Mouse (Mus musculus): ENCODE measurements at regions not wholly inside any gene's neighbourhood (a gene's known extent, or its start where the extent isn't known, plus 50 kb on each side); places are given as distances from the start of the nearest gene placed in this dataset.

DNA sequence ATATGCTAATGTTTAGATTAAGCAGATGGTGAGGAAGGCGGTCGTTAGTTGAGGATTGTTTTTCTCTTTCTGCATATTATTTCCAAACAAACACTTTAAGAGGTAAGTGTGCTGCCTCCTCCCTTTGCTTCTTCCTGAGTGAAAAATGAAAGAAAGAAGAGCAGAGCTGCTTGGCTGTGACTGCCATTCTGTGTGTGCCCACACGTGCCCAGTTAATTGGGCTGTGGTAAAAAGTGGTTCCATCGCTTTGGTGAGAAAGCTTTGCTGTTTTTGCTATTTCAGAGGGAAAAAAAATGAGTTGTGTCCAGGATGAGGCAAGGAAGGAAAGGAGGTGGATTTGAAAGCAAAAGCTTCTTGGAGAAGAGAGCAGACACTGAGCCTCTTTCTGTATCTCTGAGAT is 360.9 kb upstream of the Pkn2 start:
- DNase-seq (ENCODE audit: extremely low read depth, low read depth, low spot score): no peak

DNA sequence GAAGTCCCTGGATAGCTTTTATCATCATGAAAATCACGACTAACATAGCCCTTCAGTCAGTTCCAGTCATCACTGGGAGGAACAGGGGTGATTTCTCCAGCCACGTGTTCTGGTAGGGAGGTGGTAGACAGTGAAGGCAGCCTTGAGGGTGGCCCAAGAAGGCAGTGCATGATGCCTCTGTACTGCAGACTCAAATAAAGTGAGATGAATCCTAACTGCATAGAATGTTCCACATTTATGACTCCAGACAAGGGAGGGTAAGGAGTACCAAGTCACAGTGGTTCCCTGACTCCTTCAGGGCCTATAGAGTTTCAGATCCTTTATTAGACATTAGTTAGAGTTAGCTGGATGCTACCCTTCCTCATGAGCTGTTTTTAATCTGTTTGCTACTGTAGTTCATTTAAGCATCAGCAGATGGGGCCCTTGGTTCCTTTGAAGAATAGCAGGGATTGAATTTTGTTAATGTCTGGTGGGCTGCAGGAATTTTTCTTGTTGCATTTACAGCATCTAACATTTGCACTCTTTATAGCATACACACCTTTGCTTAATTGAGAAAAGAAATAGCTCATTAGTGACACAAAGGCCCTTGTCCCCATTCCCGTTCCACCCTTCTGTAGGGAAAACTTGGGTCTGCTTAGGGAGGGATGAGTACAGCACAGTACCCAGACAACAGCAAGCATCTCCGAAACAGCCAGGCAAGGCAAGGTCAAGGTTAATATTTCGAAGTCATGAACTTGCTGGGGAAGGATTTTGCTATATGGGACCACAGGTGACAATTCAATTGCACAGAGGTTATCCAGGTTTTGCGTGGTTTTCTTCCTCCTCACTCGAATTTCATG is 359.0 kb upstream of the Pkn2 start:
- DNase-seq (ENCODE audit: extremely low read depth, low read depth, low spot score): no peak

DNA sequence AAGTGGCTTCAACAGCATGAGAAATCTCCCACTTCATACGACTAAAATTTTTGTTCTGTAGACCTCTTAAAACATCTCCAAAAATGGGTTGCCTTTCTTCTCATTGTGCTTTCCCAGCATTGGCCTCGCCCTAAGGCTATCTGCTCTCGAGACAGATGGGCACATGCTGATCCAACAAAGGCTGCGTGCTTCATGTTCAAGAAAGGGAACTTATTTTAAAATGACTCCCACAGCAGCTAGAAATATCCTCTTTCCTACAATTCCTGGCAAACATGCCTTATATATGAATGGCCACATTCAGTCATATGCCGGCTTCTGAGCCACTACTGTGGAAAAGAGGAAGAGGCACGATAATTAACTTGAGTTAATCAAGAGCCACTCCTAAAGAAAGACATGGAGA is 356.7 kb upstream of the Pkn2 start:
- DNase-seq (ENCODE audit: extremely low read depth, low read depth, low spot score): no peak

DNA sequence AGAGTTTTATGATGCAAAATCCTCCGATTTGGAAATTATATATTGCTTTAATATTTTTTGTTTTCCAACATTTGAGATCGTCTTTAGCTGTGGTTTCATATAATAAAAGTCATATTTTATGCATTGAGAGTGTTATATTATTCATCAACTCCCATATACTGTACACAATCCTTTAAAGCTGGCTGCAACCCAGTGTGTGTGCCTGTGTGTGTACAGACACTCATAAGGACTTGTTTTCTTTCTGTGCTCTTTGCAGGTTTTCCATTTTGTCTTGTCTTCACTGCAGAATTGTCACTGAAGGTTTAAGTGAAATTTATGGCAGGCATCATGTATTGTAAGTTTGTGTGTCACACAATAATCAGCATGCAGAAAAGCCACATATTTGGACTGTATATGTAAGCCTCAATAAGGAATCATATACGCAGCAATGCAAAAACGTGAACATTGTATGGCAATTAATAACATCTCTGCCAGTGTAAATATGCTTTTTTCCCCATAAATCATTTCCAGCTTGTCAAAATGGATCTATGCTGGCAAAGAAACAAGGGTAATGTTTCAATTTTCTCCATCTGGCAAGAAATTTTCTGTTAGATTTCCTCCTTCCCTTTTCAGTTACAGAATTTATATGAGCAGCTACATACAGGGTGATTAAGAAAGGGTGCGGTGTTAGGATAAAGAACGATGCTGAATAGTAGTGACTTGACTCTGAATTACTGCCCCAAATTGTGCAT is 342.4 kb upstream of the Pkn2 start:
- DNase-seq (ENCODE audit: extremely low read depth, low read depth, low spot score): no peak

DNA sequence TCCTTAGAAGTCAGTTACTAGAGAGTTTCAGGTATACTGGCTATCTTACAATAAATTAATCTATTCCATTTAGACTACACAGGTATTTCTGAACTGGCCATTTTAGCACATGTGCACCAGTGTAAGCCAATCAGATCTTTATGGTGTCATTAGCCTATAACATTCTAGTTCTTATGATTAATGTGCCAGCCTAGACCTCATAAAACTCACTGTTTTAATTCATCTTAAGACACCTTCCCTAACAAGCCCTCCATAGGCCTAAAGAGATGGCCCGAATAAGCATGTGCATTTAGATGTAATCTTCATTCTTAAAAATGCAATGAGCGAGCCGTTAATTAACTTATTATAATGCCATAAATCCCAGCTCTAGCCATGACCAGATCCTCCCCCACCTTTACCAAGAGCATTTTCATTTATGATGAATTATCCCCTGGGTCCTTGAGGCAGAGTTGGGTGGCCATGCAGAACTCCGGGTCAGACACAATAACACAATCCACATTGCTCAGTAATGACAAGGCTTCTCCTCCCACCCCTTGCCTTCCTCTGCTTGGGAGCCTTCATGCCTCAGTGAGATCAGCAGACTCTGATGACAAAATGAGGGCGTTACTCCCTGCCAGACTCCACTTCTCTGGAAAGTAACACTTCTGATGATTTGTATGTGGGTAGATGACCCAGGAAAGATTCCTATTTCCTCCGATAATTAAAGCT is 311.6 kb upstream of the Pkn2 start:
- DNase-seq (ENCODE audit: extremely low read depth, low read depth, low spot score): no peak

DNA sequence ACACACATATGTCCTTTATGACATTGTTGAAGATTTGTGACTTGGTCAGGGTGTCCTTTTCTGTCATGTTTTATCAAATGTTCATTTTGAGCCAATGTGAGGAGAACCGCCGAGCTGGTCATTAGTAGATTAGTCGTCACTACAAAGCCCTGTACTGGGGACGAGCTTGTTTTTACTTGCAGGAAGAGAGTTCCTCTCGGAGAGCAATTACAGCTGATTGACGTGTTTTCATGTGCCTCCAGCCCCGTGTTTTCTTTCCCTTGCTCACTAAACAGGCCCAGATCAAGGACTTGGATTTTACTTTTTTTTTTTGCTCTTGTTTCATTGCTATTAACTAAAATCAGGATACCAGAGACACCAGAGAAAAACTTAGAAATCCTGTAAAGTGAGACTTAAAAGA is 307.1 kb upstream of the Pkn2 start:
- DNase-seq (ENCODE audit: extremely low read depth, low read depth, low spot score): no peak

DNA sequence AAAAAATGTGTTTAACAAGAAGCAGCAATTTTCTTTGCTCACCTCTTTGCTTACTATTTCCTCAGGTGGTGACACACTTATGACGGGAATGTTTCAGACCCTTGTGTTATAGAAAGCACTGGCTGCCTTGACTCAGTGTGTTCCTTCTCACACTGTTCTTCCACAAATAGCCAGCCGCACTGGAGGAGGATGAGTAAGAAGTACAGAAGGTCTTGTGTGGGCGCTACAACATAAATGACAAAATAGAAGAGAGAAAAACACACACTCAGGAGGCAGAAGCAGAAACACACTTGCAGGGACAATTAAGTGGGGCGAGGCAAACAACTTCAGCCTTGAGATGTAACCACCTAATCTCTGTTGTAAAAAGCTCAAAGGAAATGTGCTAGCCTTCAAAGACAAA is 292.2 kb upstream of the Pkn2 start:
- DNase-seq (ENCODE audit: extremely low read depth, low read depth, low spot score): no peak

DNA sequence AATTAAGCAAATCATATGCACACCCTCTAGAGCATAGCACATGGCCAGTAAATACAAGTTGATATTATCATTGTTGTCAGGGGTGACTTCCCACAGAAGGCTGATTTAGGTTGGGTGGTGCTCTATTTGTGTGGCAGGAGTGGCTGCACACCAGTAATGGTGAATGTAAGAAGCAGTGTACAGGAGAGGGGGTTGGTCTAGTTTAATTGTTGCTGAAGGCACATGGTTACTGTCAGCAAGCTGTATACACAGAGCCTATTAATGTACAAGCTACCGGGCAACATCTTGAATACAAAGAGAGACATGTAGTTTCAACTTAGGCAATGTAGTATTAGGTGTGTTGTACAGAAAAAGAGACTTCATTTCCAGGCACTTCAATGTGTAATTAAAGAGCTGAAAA is 280.6 kb upstream of the Pkn2 start:
- no peak for DNase-seq (ENCODE audit: extremely low read depth, low read depth, low spot score)

DNA sequence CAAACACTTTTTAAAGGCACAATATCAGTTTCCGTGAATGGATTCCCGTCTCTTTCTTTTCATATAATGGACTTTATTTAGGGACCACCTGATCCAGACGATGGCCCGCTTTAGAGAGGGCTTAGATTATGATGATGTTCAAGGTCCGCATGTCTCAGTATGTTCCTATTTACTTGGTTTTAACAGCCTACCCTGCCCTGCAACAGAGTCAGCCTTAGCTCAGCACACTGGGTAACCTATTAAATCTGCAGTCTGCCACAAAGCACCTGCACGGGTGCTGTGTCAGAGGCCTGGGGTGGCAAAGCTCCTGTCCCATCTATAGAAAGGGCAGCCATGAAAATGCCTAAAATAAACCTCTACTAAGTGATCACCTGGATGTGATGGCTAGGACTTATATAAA is 280.2 kb upstream of the Pkn2 start:
- DNase-seq (ENCODE audit: extremely low read depth, low read depth, low spot score): no peak

DNA sequence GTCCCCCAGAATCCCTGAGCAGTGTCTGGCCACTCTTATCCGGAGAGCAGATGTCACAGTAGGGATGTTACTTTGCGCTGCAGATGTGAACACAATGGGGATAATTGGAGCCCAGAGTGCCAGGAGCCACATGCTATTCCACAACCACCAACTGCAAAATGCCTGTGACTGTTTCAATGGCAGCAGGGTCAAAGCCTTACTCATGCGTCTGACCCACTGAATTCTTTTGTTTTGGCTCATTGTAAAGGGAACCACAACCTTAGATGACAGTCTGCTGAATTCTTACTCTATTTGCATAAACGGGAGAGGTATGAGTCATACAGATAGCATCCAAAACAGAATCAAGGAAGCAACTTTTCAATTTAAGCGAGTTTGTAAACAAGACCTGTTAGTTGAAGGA is 276.8 kb upstream of the Pkn2 start:
- DNase-seq (ENCODE audit: extremely low read depth, low read depth, low spot score): no peak

DNA sequence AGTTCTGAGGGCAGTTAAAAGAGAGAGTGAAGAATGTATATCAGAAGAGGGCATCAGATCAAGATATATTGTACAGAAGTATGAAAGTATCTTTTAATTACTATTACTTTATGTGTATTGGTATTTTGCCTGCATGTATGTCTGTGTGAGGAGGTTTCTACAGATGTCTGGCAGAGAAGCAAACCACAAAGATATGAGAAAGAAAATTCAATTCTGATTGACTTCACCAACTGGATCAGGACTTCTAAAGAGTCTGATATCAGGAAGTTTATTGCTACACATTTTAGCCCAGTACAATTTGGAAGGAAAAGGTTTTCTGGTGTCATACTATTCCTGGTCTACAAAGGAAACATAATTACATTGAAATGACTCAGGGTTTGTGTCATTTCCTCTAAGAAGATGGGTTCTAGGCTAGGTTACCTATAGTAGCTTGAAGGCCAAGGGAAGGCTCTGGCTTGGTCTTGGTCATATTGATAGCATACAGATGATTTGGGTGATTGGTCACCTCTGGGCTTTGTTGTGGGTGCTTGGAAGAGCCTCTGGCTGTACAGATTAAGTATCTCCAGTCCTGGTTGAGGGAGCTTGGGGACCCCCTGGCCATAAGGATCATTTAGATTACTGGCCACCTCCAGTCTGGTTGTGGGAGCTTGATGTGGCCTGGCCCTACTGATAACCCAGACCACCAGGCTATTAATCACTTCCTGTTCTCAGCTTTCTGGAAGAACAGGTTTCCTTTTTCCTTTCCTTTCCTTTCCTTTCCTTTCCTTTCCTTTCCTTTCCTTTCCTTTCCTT is 275.1 kb upstream of the Pkn2 start:
- DNase-seq (ENCODE audit: extremely low read depth, low read depth, low spot score): no peak

DNA sequence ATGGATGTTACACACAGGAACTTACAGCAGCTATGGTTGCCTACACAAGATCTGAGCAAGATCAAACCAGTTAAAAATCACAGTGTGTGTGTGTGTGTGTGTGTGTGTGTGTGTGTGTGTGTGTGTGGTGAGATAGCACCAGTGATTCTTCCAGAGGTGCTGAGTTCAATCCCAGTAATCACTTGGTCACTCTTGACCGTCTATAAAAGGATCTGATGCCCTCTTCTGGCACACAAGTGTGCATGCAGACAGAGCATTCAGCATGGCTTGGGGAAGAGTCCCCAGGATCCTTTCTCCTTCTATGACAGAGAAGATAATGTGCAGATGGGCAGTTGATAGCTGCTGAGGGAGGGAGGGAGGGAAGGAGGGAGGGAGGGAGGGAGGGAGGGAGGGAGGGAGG is 274.4 kb upstream of the Pkn2 start:
- no peak for DNase-seq (ENCODE audit: extremely low read depth, low read depth, low spot score)

DNA sequence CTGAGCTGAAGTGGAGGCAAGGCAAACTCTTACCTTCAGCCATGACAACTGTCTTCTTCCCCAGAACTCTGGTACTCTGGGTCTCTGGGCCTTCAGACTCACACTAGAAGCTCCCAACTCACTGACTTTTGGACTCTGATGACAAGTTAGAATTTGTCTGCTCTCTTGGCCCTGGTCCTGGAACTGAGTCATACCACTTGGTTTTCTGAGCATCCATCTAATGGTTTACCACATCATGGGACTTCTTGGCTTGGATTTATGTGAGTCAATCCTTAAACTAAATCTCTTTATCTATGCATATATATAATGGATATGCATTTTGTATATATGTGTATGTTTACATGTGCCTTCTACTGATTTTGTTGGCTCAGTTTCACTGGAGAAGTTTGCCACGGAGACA is 273.8 kb upstream of the Pkn2 start:
- no peak for DNase-seq (ENCODE audit: extremely low read depth, low read depth, low spot score)

DNA sequence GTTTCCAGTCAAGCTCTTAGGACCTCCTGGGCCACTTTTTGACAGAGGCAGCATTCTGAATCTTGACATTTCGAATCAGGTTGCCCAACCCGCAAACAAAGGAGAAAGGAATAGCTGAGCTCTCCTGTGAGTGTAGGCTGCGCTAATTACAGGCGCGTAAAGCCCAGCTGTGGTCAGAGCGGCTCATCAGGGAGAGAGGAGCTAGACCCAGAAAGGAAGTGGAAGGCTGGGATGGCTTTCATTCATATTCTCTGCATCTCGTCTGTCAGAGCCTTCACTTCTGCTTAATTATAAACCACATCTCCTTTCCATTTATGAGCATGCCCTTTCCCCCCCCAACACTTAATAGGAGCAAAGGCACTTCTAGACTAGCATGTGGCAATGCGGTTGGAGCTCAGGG is 265.7 kb upstream of the Pkn2 start:
- no peak for DNase-seq (ENCODE audit: extremely low read depth, low read depth, low spot score)

DNA sequence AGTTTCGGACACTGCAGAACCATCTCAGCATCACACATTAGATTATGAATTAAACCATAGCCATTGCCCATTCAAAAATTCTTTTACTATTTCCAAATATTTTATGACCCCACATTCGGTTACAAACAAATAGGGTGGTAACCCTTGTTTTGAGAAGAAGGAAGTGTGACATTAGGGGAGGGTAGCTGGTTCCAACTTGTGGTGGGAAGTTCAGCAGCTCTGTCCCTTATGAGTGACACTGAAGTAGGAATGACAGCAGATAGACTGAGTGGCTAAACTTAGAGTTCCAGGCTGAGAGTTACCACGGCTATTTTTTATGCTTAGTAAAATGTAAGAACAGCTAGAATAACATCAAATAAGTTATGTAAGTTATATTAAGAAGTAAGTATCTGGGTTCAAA is 257.1 kb upstream of the Pkn2 start:
- no peak for DNase-seq (ENCODE audit: extremely low read depth, low read depth, low spot score)

DNA sequence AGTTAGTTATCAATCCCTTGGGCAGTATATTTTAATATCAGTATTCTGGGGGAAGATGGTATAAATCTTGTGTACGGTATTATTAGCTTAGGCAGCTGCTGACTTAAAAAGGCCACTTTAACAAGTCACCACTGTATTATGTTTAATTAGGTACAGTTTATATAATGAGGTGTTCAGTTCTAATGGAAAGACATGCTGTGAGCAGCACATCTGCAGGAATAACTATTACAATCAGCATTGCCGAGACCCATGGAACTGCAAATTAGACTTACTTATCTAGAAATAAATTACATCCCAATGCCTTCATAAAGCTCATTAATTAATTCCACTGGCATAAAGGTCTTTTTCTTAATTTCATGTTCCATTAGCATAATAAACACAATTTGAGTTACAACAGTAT is 252.7 kb upstream of the Pkn2 start:
- DNase-seq (ENCODE audit: extremely low read depth, low read depth, low spot score): no peak

DNA sequence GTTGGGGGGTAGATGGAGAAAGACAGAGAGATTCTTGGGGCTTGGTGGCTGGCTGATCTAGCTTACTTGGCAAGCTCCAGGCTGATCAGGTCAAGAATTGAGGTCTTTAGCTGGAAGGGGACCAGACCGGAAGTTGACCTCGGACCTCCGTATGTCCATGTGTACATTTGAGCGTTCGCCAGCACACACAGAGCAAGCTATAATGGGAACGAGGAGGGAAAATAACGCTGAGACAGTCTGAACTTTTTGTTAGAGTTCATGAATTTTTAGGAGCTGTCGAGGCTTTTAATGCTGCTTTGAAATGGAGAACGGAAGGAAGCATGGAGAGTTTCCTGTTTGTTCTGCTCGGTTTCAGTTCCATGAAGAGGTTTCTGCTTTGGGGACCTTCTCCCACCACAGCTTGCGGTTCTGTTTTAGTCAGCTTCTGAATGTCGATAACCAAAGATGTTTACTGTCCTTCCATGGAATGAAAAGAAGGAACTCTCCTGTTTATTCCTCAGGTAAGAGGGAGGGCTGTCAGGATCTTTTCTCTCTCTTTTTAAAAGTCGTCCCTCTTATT is 226.0 kb upstream of the Pkn2 start:
- DNase-seq (ENCODE audit: extremely low read depth, low read depth, low spot score): no peak

DNA sequence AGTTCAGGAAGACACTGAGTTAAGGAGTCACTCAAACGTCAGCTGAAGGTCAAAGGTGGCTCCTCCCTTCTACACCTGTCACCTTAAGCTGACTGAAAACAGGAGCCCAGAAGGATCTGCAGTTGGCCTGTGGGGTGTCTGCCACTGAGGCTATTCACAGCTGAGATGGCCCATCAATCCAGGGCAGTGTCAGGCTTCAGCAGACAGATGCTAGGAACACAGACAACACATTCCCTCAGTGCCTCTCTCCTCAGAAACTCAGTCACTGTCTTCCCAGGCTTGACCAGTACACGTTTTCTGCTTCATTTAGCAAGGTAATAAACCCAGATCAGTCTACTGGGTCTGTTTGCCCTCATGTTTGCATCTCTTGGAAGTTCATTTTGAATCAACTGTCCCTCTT is 222.9 kb upstream of the Pkn2 start:
- DNase-seq (ENCODE audit: extremely low read depth, low read depth, low spot score): no peak

DNA sequence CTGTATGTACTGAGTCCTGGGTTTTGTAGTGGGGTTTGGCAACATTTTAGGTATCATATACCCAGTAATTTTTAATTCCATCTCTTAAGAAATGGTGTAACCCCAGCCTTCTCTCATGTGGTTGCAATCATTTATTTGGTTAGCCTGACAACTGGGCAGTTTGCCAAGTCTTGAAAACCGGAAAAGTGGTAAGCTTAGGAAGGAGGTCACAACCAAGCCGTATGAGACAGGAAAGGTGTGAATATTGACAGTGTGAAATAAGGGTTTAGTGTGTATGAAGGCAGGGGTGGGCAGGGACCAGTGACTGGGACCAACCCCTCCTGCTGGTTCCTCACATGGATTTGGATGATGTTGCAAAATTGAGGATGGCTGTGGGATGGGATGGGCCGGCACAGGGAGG is 221.5 kb upstream of the Pkn2 start:
- DNase-seq (ENCODE audit: extremely low read depth, low read depth, low spot score): no peak

DNA sequence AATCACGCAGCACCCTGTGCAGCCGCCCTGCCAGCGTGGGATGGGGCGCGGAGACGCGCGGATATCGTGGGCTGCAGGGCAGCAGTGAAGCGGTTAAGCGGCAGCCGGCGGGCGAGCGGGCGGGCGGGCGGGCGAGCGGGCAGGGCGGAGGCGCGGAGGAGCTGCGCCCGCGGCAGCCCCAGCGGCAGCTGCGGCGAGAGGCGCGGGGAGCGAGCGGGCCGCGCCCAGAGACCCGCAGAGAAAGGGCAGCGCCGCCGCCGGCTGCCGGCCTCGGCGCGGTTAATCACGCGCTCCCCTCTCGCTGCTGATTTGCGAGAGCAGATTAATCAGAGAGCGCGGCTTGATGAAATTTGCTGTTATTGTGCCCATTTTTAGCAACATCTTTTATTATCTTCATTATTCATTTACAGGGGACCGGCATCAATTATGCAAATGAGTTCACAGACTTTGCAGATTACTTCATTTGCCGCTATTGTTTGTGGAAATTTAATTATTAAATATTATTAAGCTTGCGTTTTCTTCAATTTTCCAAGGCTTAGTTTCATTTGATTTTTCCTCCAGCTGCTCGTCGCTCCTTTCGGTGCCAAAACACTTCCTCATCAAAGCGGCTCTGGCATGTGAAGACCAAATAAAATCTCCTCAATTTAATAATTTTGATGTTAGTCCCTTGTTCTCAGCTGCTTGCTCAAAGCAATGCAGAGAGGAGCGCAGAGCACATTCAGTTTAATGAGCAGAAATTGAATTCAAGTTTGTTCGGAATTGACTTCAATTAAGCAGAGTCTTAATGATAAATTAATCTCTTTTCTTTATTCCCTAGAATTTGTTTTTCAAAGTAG is 219.2 kb upstream of the Pkn2 start:
- no peak for DNase-seq (ENCODE audit: extremely low read depth, low read depth, low spot score)
